Mouse (Mus musculus) kidney, postnatal 36 days (tissue): Measurements from ENCODE around the gene Mpeg1.

ENCODE experiments used
- DNase-seq, 2 experiments: peaks; one replicate each; pipeline ENCODE4 v3.0.0; 2021 to 2022; ENCODE audit warnings: mixed read lengths in 2 of 2

The Mpeg1 gene

DNA sequence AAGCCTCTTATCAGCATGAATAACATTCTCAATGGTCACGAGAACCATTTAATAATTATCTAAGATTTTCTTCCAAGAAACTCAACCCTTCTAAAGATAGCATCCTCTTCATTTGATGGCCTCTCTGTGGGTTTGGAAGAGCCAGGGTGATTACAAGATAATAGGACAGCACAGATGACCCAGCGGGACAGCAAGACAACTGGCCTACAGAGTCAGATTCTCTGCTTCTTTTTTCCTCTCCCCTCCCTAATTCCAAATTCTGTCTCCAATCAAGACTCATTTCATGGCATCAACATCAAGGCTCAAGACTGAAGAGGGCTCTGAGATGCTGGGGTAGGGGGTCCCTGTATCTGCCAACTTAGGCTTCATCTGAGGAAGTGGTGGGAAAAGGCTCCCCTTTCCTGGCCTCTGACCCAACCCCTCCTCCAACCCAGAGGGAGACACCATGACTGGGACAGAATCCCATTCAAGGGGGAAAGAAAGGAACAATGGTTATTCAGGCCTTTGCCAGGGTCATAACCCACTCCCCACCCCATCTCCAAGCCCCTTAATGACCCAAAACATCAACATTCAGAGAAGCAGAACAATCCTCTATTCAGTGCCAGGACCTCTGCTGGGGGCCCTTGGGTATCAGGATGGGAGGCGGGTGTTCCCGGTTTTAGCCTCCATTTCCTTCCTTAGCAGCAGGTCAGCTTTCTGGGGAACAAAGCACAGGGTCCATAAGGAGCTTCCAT lies 33.0 kb downstream of the Mpeg1 start:
- no peak for DNase-seq

DNA sequence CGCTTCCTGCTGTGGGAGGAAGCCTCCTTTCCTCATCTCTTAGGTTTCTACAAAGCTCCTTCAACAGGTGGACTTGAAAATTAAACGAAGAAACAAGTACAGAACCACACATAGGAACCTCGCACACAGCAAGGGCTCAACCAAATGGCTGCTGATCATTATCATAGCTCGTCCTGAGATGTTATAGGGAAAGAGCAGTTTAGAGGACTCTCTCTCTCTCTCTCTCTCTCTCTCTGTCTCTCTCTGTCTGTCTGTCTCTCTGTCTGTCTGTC lies 33.5 kb downstream of the Mpeg1 start:
- no peak for DNase-seq

DNA sequence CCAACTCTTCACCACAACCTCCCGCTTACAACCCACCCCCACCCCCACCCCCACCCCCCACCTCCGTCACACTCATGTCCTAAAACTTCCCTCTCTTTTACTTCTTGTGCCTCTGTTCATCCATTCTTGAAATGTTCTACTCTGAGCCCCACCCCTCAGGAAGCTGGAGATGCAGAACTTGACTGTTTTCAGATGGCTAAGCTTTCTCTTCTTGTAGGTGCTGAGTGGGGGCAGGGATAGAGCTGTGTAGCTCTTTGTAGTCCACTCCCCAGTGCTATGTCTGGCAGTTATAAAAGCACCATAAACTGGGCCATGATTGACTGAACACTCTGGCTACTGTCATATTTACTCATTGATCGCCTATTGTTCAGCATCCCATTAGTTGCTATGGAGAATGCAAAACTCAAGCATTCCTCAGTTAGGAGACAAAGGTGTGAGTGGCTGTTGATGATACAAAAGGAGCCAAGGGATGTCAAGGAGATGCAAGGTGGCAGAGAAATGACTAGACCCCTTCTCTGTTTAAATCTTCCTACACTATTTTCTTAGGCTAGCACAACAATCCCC lies 34.5 kb downstream of the Mpeg1 start:
- no peak for DNase-seq

- no peak for DNase-seq
Measured at GRCm38 (mm10) chr19:12496241-12496640, 35.7 kb downstream of the Mpeg1 start.

- DNase-seq, result no peak
Measured at GRCm38 (mm10) chr19:12497909-12498308, 37.3 kb downstream of the Mpeg1 start.

- DNase-seq, result no peak
Measured at GRCm38 (mm10) chr19:12498321-12498720, 37.7 kb downstream of the Mpeg1 start.

GRCm38 (mm10) chr19:12498941-12499340 lies 38.4 kb downstream of the Mpeg1 start:
- no peak for DNase-seq

- no peak for DNase-seq
Measured at GRCm38 (mm10) chr19:12499485-12499884, 38.9 kb downstream of the Mpeg1 start.

DNA sequence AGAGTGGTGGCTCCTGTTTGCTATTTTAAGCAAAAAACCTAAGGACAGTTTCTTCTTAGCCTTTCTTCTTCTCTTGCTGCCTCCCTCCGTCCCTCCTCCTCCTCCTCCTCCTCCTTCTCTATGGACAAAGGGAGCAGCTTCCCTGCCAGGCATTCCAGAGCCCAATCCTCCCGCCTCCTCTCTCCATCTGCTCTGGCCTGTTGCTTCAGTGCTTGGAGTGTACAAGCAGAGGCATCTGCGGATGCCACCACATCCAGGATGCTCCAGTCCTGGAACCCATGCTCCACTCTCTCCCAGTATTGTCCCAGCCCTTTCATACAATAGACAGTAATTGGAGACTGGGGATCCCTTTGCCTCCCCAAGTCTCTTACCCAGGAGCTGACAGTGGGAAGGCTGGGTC lies 39.5 kb downstream of the Mpeg1 start:
- peak in 1 of 2 experiments; percentile 40 for DNase-seq

DNA sequence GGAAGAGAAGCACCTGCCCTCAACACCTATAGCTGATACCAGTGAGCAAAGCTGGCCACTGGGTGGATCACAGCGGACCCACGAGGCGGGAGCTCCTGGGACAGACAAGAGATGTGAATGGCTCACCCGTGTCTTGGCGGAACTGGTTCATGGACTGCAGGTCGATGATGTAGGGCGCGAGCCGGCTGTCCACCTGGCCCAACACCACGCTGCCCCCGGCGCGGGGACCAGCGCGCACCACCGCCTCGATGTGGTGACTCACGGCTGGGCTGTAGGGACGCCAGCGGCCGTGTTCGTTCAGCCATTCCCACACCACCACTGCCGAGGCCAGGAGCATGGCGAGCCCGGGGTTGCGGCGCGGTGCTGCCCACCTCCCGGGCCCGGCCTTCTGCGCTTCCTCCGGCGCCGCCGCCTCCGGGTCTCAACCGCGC lies 40.3 kb downstream of the Mpeg1 start:
- peak in 1 of 2 experiments; percentile 64 for DNase-seq

DNA sequence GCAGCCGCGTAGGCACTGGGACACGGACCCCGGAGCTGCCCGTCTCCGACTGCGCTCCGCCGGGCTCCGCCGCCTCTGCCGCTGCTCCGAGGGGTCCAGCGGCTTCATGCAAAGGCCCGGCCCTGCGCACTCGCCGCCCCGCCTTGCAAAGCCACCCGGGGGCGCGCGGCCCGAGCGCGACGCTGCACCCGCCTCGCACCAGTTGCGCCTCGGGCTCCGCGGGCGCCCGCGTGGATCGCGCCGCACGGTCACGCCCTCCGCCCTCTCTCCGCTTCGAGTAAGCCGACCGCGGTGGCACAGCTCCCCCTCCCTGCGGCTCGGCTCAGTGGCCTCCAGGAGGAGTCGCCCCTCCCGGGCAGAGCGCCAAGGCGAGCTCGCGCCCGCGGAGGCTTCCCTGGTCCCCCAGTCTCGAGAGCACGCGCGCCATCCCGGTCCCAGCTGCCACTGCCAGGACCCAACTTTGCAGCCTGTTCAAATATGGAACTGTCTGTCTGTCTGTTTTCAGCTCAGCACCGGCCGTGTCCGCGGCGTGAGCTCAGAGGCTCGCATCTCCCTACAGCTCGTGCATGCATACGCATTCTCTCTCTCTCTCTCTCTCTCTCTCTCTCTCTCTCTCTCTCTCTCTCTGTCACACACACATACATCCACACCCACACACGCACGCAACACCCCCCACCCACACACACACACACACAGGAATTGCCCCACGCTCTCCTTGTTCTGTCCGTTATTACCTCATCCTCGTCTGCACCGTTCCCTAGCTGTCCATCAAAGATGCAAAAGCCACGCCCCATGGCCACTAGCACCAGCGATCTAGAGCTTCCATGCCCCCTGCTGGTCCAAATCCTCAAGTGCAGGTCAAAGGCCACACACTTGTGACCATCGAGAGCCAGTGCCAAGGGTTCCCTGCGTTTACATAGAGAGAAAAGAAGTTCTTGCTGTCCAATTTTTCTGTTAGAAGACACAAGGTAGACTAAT lies 41.1 kb downstream of the Mpeg1 start, which contains the start of gene Dtx4:
TSS of gene Dtx4 (minus strand) at position 85 of the 978 bp plus-strand sequence.
- DNase-seq, result peak; percentile 96 to 98

GRCm38 (mm10) chr19:12502756-12503155 lies 42.2 kb downstream of the Mpeg1 start:
- DNase-seq, result no peak

DNA sequence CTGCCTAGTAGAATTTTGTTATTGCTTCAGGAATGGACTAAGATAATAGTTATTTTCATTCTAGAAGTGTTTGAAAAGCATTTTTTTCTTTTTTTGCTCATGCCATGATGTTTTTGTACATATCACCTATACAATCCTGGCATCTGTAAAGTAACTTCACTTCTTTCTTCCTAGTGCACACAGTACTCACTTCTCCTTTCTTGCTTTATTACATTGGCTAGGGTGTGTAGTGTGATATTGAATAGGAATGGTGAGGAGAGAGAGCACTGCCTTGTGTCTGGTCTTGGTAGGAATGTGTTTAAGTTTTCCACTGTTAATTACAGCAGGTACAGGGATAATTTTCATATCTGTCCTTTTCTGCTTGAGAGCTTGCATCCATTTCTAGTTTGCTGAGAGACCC lies 54.0 kb downstream of the Mpeg1 start:
- DNase-seq, result no peak
